Mouse (Mus musculus) midbrain, postnatal 0 days (tissue): ENCODE measurements around the gene Mrps12. TPM values are rescaled to one million over a fixed set of nuclear protein-coding genes. Genes with fewer than 3 reads are reported as not detected.
A peak's percentile ranks its signal among the peaks of the same experiment; 100 is the strongest.

Experiments used
- ATAC-seq: fragments of 200-750 bp; cut with Nextera tagmentation; 2 replicates; pipeline ENCODE4 v1.8.0; 2017; ENCODE audit warnings: moderate number of reproducible peaks, mild to moderate bottlenecking, moderate TSS enrichment, moderate library complexity; ENCODE audit not compliant: low FRiP score
- DNase-seq: peaks from one replicate; pipeline ENCODE4 v3.0.0-alpha.2; 2015; ENCODE audit warnings: low spot score
- H3K27ac ChIP-seq: fragments of 300-500 bp; sonication (generic); 2 replicates; pipeline ENCODE4 v1.5.1; 2014; ENCODE audit warnings: low read depth, mild to moderate bottlenecking, low read length, mixed read lengths
- H3K27me3 ChIP-seq: fragments of 300-500 bp; sonication (generic); 2 replicates; pipeline ENCODE4 v1.6.1; 2014; ENCODE audit warnings: low read length, control low read depth, mixed read lengths; ENCODE audit not compliant: insufficient read depth
- H3K36me3 ChIP-seq: fragments of 300-500 bp; sonication (generic); 2 replicates; pipeline ENCODE4 v1.6.1; 2014; ENCODE audit warnings: low read length, control low read depth, mixed read lengths; ENCODE audit not compliant: insufficient read depth
- H3K4me1 ChIP-seq: fragments of 300-500 bp; sonication (generic); 2 replicates; pipeline ENCODE4 v1.6.1; 2014; ENCODE audit warnings: mild to moderate bottlenecking, control low read depth, antibody characterized with exemption, low read length, mixed read lengths; ENCODE audit not compliant: insufficient read depth
- H3K4me2 ChIP-seq: fragments of 300-500 bp; sonication (generic); 2 replicates; pipeline ENCODE4 v1.6.1; 2014; ENCODE audit warnings: low read depth, mild to moderate bottlenecking, low read length, mixed read lengths; ENCODE audit not compliant: poor library complexity, severe bottlenecking
- H3K4me3 ChIP-seq: fragments of 300-500 bp; sonication (generic); 2 replicates; pipeline ENCODE4 v1.5.1; 2014; ENCODE audit warnings: low read depth, mild to moderate bottlenecking, low read length, moderate library complexity
- H3K9ac ChIP-seq: fragments of 300-500 bp; sonication (generic); replicated peaks from 2 replicates; pipeline ENCODE4 v1.6.1; 2014; ENCODE audit warnings: mild to moderate bottlenecking, low read length, moderate library complexity, mixed read lengths; ENCODE audit not compliant: poor library complexity, severe bottlenecking
- H3K9me3 ChIP-seq: fragments of 300-500 bp; sonication (generic); 2 replicates; pipeline ENCODE4 v1.6.1; 2016; ENCODE audit warnings: low read length, control low read depth
- CTCF ChIP-seq: IDR thresholded peaks from 2 replicates; pipeline ENCODE4 v1.5.1; 2016; ENCODE audit warnings: antibody characterized with exemption, mild to moderate bottlenecking
- WGBS: fragments of 180-500 bp; shearing (Covaris S2); extraction: QIAGEN DNeasy Blood & Tissue Kit; methylation state at CpG from one replicate; pipeline ENCODE4 v1.1.7; 2014; 5-methylcytosine and 5-hydroxymethylcytosine counted together
- polyA plus RNA-seq: library from polyadenylated mRNA; unstranded; fragments of >200 nt; fragmentation: Nextera tagmentation; extraction: Ambion mirVana; gene quantifications from 2 replicates; pipeline ENCODE4 v1.2.1, GENCODE M21; 2015
- total RNA-seq: library from RNA; depleted of rRNA; stranded (reverse); fragments of >200 nt; gene quantifications from 2 replicates; pipeline ENCODE4 v1.2.3, GENCODE M21; 2014; rRNA removed

Gene Mrps12
- total RNA-seq: 48.6 and 67.5 TPM in 2 replicates
- polyA plus RNA-seq: 97.3 and 106 TPM in 2 replicates

GRCm38 (mm10) chr7:28741709-28742438 lies at the start of gene Mrps12, which contains the start of gene Sars2:
Gene Mrps12 (minus strand): TSS chr7:28741820.
Gene Sars2 (plus strand): TSS chr7:28741992.
- under 1% methylated on average over 39 of the region's 39 CpGs for WGBS
- ATAC-seq: peak; percentile 98
- DNase-seq: peak; percentile 99
- Histone ChIP-seq H3K9me3 (no peaks in the 10 kb centered on the region), H3K4me1 (peaks cover 9% of the 10 kb centered on the region; the same call in 1 of the 2 replicates), H3K4me3 (peak within 1 kb of the TSS; percentile 47), H3K27me3 (no peaks in the 10 kb centered on the region), H3K36me3 (peaks cover 18% of the 10 kb centered on the region; the same call in 1 of the 2 replicates), H3K4me2 (peak within 1 kb of the TSS; percentile 91), H3K27ac (peak within 1 kb of the TSS; percentile 75), H3K9ac (peak within 1 kb of the TSS; percentile 76)
- peak; percentile 95 for TF ChIP-seq CTCF

- TF ChIP-seq CTCF: peak; percentile 62
- H3K4me2 ChIP-seq: no peak overlapping the region
- H3K4me3 ChIP-seq: no peak overlapping the region
- H3K4me1 ChIP-seq: no peaks in the 10 kb centered on the region
- DNase-seq (no peak), ATAC-seq (no peak)
- peaks cover 12% of the 10 kb centered on the region for H3K36me3 ChIP-seq
- no peaks in the 10 kb centered on the region for H3K27me3 ChIP-seq
- WGBS: 53% methylated on average over 8 of the region's 8 CpGs
- no peak overlapping the region for H3K9ac ChIP-seq
- no peaks in the 10 kb centered on the region for H3K9me3 ChIP-seq
- no peak overlapping the region for H3K27ac ChIP-seq
These were observed 48.6 kb upstream of the Mrps12 start for GRCm38 (mm10) chr7:28790066-28790806.

GRCm38 (mm10) chr7:28789235-28789634 lies 47.6 kb upstream of the Mrps12 start:
- H3K36me3 ChIP-seq: peaks cover 20% of the 10 kb centered on the region
- WGBS: 79% methylated on average over 3 of the region's 3 CpGs

DNA sequence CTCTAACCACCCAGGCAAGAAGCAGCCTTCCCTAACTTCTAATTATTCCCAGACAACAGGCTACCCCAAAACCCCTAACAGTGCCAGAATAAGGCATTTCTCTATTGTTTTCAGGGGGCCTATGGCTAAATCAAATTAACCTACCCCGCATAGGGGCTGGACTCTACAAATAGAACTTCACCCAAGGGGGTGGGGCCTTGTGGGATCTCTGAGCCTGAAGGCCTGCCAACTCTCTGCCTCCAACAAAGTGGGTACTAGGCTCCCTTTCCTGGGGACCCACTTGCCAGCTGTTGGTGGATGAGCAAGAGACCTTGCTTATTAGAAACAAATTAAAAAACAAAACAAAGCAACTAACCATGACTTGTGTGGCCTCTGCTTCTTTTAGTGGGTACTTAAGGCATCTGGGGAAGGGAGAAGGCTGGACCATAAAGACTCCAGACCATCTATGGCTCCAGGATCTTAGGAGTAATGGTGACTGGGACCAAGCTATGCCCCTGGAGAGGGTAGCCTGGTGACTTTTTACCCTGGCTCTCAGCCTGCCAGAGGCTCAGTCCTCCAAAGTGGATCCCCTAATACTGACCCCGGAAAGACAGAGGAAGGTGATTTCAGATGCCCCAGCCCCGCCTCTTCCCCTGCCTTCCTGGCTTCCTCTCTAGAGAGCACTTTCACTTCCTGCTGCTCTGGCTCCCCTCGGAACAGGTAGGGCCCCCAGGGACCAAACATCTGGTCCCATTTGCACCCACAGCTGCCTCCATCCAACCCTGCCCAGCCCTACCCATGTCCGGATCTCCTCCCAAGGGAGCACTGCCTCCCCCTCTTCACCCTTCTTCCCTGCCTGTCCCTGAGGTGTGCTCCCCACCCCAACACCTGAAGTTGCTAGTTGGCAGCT lies 46.9 kb upstream of the Mrps12 start, which contains the start of gene Rinl:
Rinl (plus strand) TSS at position 663 of the 889 bp plus-strand sequence.
- 86% methylated on average over 5 of the region's 5 CpGs for WGBS
- H3K36me3 ChIP-seq: peaks cover 26% of the 10 kb centered on the region
- no peak for TF ChIP-seq CTCF
- H3K4me1 ChIP-seq: no peaks in the 10 kb centered on the region
- H3K9ac ChIP-seq: no peak within 1 kb of the TSS
- no peak for DNase-seq
- no peak within 1 kb of the TSS for H3K4me2 ChIP-seq
- no peak within 1 kb of the TSS for H3K27ac ChIP-seq
- no peak for ATAC-seq
- H3K27me3 ChIP-seq: no peaks in the 10 kb centered on the region
- H3K4me3 ChIP-seq: no peak within 1 kb of the TSS
- no peaks in the 10 kb centered on the region for H3K9me3 ChIP-seq

More at GRCm38 (mm10) chr7:28789235-28789634, 47.6 kb upstream of the Mrps12 start:
- no peak for DNase-seq
- ATAC-seq: no peak
- H3K4me1 ChIP-seq: no peaks in the 10 kb centered on the region
- H3K4me3 ChIP-seq: no peak overlapping the region
- TF ChIP-seq CTCF: no peak
- no peak overlapping the region for H3K4me2 ChIP-seq
- H3K27ac ChIP-seq: no peak overlapping the region
- no peak overlapping the region for H3K9ac ChIP-seq
- H3K27me3 ChIP-seq: no peaks in the 10 kb centered on the region
- H3K9me3 ChIP-seq: no peaks in the 10 kb centered on the region

DNA sequence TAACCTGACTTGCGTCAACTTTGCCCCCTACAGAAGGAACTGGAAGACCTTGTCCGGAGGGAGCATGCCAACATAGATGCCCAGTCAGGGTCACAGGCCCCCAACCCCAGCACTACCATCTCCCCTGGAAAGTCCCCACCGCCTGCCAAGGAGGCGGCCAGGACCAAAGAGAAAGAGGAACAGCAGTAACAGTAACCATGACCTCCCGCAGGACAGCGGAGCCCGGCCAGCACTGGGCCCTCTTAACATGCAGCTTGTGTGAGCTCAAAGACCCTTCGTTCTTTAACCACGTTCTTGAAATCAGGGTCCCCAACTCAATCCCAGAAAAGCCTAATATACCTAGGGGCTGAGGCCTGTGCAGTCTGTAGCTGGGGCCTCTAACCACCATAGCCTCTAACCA lies 46.3 kb upstream of the Mrps12 start:
- Histone ChIP-seq H3K27ac (no peak overlapping the region), H3K9ac (no peak overlapping the region), H3K4me1 (no peaks in the 10 kb centered on the region), H3K36me3 (peaks cover 30% of the 10 kb centered on the region), H3K4me3 (no peak overlapping the region), H3K27me3 (no peaks in the 10 kb centered on the region), H3K9me3 (no peaks in the 10 kb centered on the region), H3K4me2 (no peak overlapping the region)
- WGBS: 92% methylated on average over 9 of the region's 9 CpGs
- ATAC-seq (no peak), DNase-seq (no peak)
- no peak for TF ChIP-seq CTCF
